Mouse (Mus musculus): ENCODE measurements around the gene Tsr3. TPM values are rescaled to one million over a fixed set of nuclear protein-coding genes. Genes with fewer than 3 reads are reported as not detected.
"Not testable (repeated sequence)": the region's sequence is repeated elsewhere in the genome, so short reads cannot be mapped to it uniquely, and the experiment has no call there.

Gene Tsr3
- polyA plus RNA-seq, 1 experiment = 40.4 TPM

GRCm38 (mm10) chr17:25219492-25220295 lies 20.3 kb upstream of the Tsr3 start:
- Histone ChIP-seq H3K4me3 (replicated peaks; ENCODE audit: insufficient read depth, low read depth, low read length) (no peak overlapping the region), H3K27ac (ENCODE audit: insufficient read depth, low read length) (0 out of 2 replicates have a peak overlapping the region, but pooled peaks have one; percentile 18), H3K27me3 (ENCODE audit: control insufficient read depth, insufficient read depth, low read length) (no peaks in the 10 kb centered on the region), H3K4me1 (ENCODE audit: control insufficient read depth, insufficient read depth, low read length) (peaks cover 27% of the 10 kb centered on the region)
- TF ChIP-seq CTCF (IDR thresholded peaks at IDR 0.05; ENCODE audit: borderline replicate concordance, insufficient read depth, low read depth, low read length) = no peak
- TF ChIP-seq POLR2A (IDR thresholded peaks at IDR 0.05; ENCODE audit: borderline replicate concordance, insufficient read depth, low read length) = no peak
- no peak for DNase-seq
- 80% methylated on average over 15 of the region's 15 CpGs for WGBS

- Histone ChIP-seq H3K27ac (ENCODE audit: insufficient read depth, low read length) (no peak overlapping the region), H3K4me1 (ENCODE audit: control insufficient read depth, insufficient read depth, low read length) (peaks cover 27% of the 10 kb centered on the region), H3K27me3 (ENCODE audit: control insufficient read depth, insufficient read depth, low read length) (no peaks in the 10 kb centered on the region), H3K4me3 (replicated peaks; ENCODE audit: insufficient read depth, low read depth, low read length) (no peak overlapping the region)
- no peak for TF ChIP-seq POLR2A (IDR thresholded peaks at IDR 0.05; ENCODE audit: borderline replicate concordance, insufficient read depth, low read length)
- no peak for TF ChIP-seq CTCF (IDR thresholded peaks at IDR 0.05; ENCODE audit: borderline replicate concordance, insufficient read depth, low read depth, low read length)
- no peak for DNase-seq
- WGBS = 42% methylated on average over 1 of the region's 1 CpGs
Measured at GRCm38 (mm10) chr17:25220746-25221145, 19.2 kb upstream of the Tsr3 start.

- Histone ChIP-seq H3K4me3 (replicated peaks; ENCODE audit: insufficient read depth, low read depth, low read length) (peak overlapping the region; percentile 65), H3K27me3 (ENCODE audit: control insufficient read depth, insufficient read depth, low read length) (no peaks in the 10 kb centered on the region), H3K27ac (ENCODE audit: insufficient read depth, low read length) (peak overlapping the region; percentile 93), H3K4me1 (ENCODE audit: control insufficient read depth, insufficient read depth, low read length) (peaks cover 27% of the 10 kb centered on the region)
- TF ChIP-seq POLR2A (IDR thresholded peaks at IDR 0.05; ENCODE audit: borderline replicate concordance, insufficient read depth, low read length) (peak; percentile 60; the same call in 1 of the 2 replicates), CTCF (IDR thresholded peaks at IDR 0.05; ENCODE audit: borderline replicate concordance, insufficient read depth, low read depth, low read length) (no peak)
- peak; percentile 84 to 86 for DNase-seq
- 4% methylated on average over 22 of the region's 30 CpGs for WGBS
Measured at GRCm38 (mm10) chr17:25221821-25222503, 18.0 kb upstream of the Tsr3 start.

- Histone ChIP-seq H3K4me3 (replicated peaks; ENCODE audit: insufficient read depth, low read depth, low read length) (peak overlapping the region; percentile 96), H3K4me1 (ENCODE audit: control insufficient read depth, insufficient read depth, low read length) (peaks cover 28% of the 10 kb centered on the region), H3K27ac (ENCODE audit: insufficient read depth, low read length) (peak overlapping the region; percentile 96)
- 10% methylated on average over 13 of the region's 28 CpGs for WGBS
- not testable (repeated sequence) for H3K27me3 ChIP-seq (ENCODE audit: control insufficient read depth, insufficient read depth, low read length)
- 0 out of 2 replicates have a peak, but pooled peaks have one; percentile 13 for TF ChIP-seq POLR2A (IDR thresholded peaks at IDR 0.05; ENCODE audit: borderline replicate concordance, insufficient read depth, low read length)
- peak; percentile 65 to 69 for DNase-seq
Measured at GRCm38 (mm10) chr17:25222504-25222940, 17.4 kb upstream of the Tsr3 start.

GRCm38 (mm10) chr17:25222951-25223601 lies 16.9 kb upstream of the Tsr3 start:
- Histone ChIP-seq H3K27me3 (ENCODE audit: control insufficient read depth, insufficient read depth, low read length) (no peaks in the 10 kb centered on the region), H3K27ac (ENCODE audit: insufficient read depth, low read length) (peak overlapping the region; percentile 96), H3K4me1 (ENCODE audit: control insufficient read depth, insufficient read depth, low read length) (peaks cover 31% of the 10 kb centered on the region), H3K4me3 (replicated peaks; ENCODE audit: insufficient read depth, low read depth, low read length) (peak overlapping the region; percentile 96)
- 9% methylated on average over 6 of the region's 6 CpGs for WGBS
- DNase-seq = peak; percentile 51
- TF ChIP-seq CTCF (IDR thresholded peaks at IDR 0.05; ENCODE audit: borderline replicate concordance, insufficient read depth, low read depth, low read length) = no peak
- TF ChIP-seq POLR2A (IDR thresholded peaks at IDR 0.05; ENCODE audit: borderline replicate concordance, insufficient read depth, low read length) = no peak

GRCm38 (mm10) chr17:25224586-25225222 lies 15.3 kb upstream of the Tsr3 start:
- TF ChIP-seq POLR2A (IDR thresholded peaks at IDR 0.05; ENCODE audit: borderline replicate concordance, insufficient read depth, low read length) (no peak), CTCF (IDR thresholded peaks at IDR 0.05; ENCODE audit: borderline replicate concordance, insufficient read depth, low read depth, low read length) (no peak)
- DNase-seq = no peak
- H3K27me3 ChIP-seq (ENCODE audit: control insufficient read depth, insufficient read depth, low read length) = no peaks in the 10 kb centered on the region
- H3K4me1 ChIP-seq (ENCODE audit: control insufficient read depth, insufficient read depth, low read length) = peaks cover 26% of the 10 kb centered on the region
- 77% methylated on average over 7 of the region's 7 CpGs for WGBS
- peak overlapping the region; percentile 96; the same call in 1 of the 2 replicates for H3K27ac ChIP-seq (ENCODE audit: insufficient read depth, low read length)
- H3K4me3 ChIP-seq (replicated peaks; ENCODE audit: insufficient read depth, low read depth, low read length) = no peak overlapping the region

GRCm38 (mm10) chr17:25225659-25226058 lies 14.3 kb upstream of the Tsr3 start:
- Histone ChIP-seq H3K27ac (ENCODE audit: insufficient read depth, low read length) (no peak overlapping the region), H3K4me1 (ENCODE audit: control insufficient read depth, insufficient read depth, low read length) (peaks cover 29% of the 10 kb centered on the region), H3K4me3 (replicated peaks; ENCODE audit: insufficient read depth, low read depth, low read length) (no peak overlapping the region), H3K27me3 (ENCODE audit: control insufficient read depth, insufficient read depth, low read length) (no peaks in the 10 kb centered on the region)
- WGBS = 83% methylated on average over 4 of the region's 4 CpGs
- DNase-seq = no peak
- TF ChIP-seq CTCF (IDR thresholded peaks at IDR 0.05; ENCODE audit: borderline replicate concordance, insufficient read depth, low read depth, low read length) (no peak), POLR2A (IDR thresholded peaks at IDR 0.05; ENCODE audit: borderline replicate concordance, insufficient read depth, low read length) (no peak)
